Mouse (Mus musculus): ENCODE data around the gene Mtmr12.
"Not testable (repeated sequence)": the region's sequence is repeated elsewhere in the genome, so short reads cannot be mapped to it uniquely, and the experiment has no call there.

Gene Mtmr12

GRCm38 (mm10) chr15:12212266-12212665 is 7.4 kb downstream of the Mtmr12 start:
- no peak for DNase-seq

DNA sequence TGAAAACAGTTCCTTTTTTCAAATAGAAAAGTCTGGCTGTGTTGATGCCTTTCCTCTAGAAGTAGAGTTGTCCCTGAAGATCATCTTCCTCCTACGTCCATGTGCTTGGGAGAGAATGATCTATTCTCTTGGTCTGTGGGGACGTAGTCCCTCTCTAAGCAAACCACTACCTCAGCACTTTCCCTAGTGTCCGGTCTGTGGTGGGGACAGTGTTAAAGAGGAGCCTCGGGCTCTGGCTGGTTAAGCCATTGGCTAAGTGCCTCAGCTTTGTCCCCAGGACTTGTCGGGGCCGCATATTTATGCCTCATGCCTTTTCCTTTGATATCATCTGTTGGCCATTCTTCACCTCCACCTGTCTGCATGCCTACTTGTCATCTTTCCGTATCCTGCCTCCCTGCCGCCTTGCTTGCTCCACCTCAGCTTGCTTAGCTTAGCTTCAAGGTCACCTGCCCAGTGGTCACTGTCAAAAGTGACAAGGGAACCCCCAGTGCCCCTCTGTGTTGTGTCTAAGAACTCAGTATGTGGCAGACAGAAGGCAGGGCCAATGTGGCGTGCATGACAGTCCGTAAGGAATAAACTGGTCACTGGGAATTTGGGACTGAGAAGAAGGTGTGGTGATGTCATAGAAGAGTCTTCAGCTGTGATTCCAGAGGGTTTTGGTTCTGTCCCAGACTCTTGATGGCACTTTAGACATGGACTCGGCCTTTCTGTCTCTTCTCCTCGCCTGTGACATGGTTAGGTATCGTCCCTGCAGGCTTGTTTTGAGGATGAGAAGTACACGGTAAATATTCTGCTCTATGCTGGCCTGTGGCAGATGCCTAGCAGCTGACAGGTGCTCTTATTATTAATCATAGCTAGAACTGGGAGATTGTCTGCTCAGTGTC is 9.9 kb downstream of the Mtmr12 start:
- DNase-seq, result peak in 1 of 2 experiments; percentile 32

DNA sequence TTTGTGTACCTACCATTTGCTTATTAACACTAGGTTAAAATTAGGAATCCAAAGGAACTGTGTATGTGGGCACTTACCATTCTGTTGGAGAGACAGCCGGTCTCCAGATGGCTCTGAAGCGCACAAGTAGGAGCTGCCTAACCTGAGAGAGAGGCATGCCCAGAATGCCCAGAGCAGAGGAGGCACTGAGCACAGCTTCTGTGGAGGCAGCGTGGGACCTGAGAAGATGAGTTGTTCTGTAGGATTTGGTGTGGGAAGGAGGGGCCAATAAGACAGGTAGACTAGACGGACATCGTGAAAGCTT is 10.5 kb downstream of the Mtmr12 start:
- DNase-seq, result peak; percentile 73

DNA sequence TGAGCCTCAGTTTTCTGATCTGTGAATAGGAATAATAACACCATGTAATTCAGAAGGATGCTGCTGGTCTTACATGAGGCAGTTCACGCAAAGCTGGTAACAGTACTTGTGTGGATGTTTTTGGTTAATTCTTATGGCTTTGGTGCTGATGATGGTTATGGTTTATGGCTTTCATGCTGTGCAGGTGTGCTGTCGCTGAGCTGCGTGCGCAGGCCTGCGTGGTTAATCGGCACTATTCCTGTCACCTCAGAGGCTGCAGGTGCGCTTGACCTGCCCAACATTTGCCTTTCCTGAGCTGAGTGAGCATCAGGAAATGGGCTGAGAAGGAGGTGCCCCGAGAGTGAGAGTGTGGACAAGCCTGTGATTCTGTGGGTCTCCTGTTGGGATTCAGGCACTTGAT is 11.3 kb downstream of the Mtmr12 start:
- DNase-seq, result no peak

DNA sequence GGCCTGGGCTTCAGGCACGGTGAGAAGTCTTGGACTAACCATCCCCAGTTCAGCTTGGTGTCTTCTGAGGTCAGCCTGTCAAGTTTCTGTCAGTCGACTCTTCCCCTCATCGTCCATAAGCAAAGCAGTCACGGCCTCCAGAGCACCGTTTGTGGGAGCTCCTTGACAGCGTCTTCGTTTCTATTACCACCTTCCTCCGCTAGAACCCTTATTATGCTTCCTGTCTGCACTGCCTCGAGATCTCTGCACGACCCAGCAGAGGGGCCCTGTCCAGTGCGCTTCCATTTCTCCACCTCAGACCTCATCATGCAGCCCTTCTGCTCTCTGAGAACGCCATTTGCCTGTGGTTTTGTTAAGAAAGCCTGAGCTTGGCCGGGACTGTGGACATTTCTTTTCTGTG is 12.0 kb downstream of the Mtmr12 start:
- no peak for DNase-seq

DNA sequence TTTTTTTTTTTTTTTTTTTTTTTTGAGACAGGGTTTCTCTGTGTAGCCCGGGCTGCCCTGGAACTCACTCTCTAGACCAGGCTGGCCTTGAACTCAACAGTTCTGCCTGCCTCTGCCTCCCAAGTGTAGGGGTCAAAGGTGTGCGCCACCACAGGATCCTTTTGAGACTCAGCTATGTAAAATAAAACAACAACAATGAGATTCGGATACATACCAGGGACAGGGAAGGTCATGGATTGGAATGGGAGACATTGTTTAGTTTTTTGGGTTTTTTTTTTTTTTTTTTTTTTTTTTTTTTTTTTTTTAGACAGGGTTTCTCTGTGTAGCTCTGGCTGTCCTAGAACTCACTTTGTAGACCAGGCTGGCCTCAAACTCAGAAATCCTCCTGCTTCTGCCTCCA is 12.5 kb downstream of the Mtmr12 start:
- not testable (repeated sequence) for DNase-seq

GRCm38 (mm10) chr15:12217849-12218248 is 13.0 kb downstream of the Mtmr12 start:
- DNase-seq, result no peak

- no peak for DNase-seq
These were observed 14.0 kb downstream of the Mtmr12 start for GRCm38 (mm10) chr15:12218583-12219382.

GRCm38 (mm10) chr15:12221131-12221530 is 16.3 kb downstream of the Mtmr12 start:
- DNase-seq, result no peak

DNA sequence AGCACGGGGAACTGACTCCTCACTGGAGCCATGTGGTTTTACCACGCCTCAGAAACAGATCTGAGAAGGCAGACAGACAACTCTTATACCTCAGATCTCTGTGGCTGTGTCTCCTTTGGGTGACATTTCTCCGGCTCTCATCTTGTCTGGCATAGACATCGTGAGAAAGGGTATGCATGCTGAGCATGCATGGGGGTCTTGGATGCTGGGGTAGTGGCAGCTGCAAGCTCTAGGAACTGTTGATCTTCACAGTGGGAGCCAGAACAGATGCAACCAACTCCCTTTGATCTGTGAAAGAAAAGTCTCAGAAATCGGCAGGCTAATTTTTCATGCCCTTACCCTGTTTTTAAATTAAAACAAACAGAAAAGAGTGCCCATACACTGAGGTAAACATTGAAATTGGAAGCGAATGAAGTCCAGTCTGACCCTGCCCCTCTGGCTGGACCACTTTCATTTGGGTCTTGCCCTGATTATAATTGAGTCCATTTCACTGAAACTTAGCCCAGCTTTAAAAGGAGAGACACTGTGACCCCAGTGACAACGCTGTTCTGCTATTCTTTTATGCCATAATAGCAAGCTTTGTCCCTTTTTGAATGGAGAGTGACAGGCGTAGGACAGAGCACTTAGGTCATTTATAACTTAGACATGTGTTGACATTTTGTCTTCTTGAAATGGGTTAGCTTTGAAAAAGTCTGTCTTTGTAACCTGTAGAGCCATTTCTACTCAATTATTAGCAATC is 17.9 kb downstream of the Mtmr12 start:
- DNase-seq, result no peak

- DNase-seq, result no peak
These were observed 18.6 kb downstream of the Mtmr12 start for GRCm38 (mm10) chr15:12223393-12223792.

GRCm38 (mm10) chr15:12224239-12224638 is 19.4 kb downstream of the Mtmr12 start:
- DNase-seq, result no peak

- no peak for DNase-seq
These were observed 20.2 kb downstream of the Mtmr12 start for GRCm38 (mm10) chr15:12225062-12225461.

DNA sequence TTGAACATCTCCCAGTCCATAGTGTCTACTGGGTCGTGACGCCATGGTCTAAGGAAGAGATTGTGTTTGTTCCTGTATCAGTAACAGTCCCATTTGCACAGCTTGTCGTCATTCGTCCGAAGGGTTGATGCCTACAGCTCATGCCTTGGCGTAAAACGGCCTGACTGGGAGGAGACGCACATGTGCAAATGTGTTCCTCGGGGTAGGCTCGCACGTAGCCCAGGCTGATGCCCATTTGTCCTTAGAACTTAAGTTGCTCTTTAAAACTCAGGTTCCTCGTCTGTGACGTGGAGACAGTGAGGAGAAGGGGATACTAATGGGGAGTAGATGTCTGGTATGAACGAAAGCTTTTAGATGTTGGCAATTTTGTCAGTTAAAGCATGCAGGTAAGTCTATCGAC is 22.1 kb downstream of the Mtmr12 start:
- no peak for DNase-seq

- DNase-seq, result no peak
These were observed 22.5 kb downstream of the Mtmr12 start for GRCm38 (mm10) chr15:12227355-12227754.

- DNase-seq, result no peak
These were observed 24.9 kb downstream of the Mtmr12 start for GRCm38 (mm10) chr15:12229603-12230242.

DNA sequence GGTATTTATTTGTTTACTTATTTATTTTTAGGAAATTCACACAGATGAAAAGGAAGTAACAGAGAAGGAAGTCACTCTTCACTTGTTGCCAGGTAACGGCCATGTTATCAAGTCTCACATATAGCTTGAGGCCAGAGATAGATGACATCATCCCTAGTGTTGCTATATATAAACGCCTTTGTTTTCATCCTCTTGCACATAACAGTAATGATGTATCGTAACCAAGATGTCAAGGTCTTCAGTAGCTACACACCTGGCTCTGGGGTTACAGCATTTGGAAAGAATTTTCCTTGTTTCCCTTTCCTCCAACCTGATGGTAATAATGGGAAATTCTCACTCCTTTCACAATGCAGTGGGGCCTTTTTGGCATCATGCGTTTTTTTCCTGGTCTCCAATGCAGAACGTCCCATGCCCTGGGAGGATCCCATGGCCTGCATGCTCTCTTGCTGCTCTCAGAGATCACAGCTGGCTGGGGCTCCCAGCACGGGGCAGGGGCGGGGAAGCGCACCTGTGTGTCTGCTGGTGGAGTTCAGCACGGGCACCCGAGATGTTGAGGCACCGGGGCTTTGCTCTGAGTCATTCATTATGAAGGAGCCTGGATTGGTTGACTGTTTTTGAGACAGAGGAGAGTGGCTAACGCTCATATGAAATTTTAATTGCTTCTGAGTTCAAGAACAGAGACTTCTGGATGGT is 25.6 kb downstream of the Mtmr12 start:
- DNase-seq, result no peak

DNA sequence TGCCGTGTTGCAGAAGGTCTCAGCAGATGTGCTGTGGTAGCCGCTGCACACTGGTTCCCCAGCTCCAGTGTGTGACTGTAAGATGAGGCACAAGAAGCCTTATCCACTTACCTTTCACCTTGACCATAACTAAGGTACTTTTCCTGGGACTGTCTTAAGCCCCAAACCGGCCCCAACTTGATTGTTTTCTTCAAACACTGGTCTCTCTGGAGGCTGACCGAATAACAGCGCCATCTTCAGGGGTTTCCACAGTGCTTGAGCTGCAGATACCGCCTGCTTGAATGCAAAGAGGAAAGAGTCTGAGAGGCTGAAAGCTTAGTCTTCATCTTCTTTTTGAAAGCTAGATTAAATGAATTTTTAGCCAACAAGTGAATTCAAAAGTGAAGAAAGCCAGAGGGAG is 26.6 kb downstream of the Mtmr12 start:
- no peak for DNase-seq

- no peak for DNase-seq
These were observed 27.6 kb downstream of the Mtmr12 start for GRCm38 (mm10) chr15:12232429-12232828.

- DNase-seq, result no peak
These were observed 28.2 kb downstream of the Mtmr12 start for GRCm38 (mm10) chr15:12233021-12233420.

- no peak for DNase-seq
These were observed 30.7 kb downstream of the Mtmr12 start for GRCm38 (mm10) chr15:12235559-12235958.

DNA sequence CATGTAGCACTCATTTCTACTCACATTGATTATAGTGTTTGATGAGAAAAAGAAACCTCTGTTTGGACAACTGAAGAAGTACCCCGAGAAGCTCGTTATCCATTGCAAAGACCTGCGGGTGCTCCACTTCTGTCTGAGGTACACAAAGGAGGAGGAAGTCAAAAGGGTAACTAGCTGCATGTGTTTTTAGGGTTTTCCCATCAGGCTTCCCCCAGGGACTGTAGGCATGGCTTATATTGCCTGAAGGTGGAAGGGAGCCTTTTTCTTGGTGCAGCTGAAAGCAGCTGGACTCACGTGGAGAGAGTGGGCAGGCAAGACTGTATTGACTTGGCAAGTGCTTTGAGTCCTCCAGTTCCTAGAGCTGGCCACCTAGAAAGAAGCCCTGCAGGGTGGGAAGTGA is 31.2 kb downstream of the Mtmr12 start:
- no peak for DNase-seq
